Mouse (Mus musculus) neural tube, embryonic 13.5 days (tissue): ENCODE results near the gene Cd86. TPM values are rescaled to one million over a fixed set of nuclear protein-coding genes. Genes with fewer than 3 reads are reported as not detected.

Experiments used
- ATAC-seq: fragments of 200-750 bp; cut with Nextera tagmentation; 2 replicates; pipeline ENCODE4 v1.8.0; 2017; ENCODE audit warnings: low read depth, mild to moderate bottlenecking, moderate TSS enrichment, moderate library complexity
- H3K27ac ChIP-seq: fragments of 300-500 bp; sonication (generic); replicated peaks from 2 replicates; pipeline ENCODE4 v1.5.1; 2015; ENCODE audit warnings: moderate library complexity, mild to moderate bottlenecking, inconsistent platforms
- H3K27me3 ChIP-seq: fragments of 300-500 bp; sonication (generic); 2 replicates; pipeline ENCODE4 v1.6.1; 2015; ENCODE audit warnings: mild to moderate bottlenecking, inconsistent platforms
- H3K36me3 ChIP-seq: fragments of 300-500 bp; sonication (generic); 2 replicates; pipeline ENCODE4 v1.6.1; 2015; ENCODE audit warnings: mild to moderate bottlenecking, inconsistent platforms
- H3K4me1 ChIP-seq: fragments of 300-500 bp; sonication (generic); replicated peaks from 2 replicates; pipeline ENCODE4 v1.6.1; 2015; ENCODE audit warnings: inconsistent platforms
- H3K4me2 ChIP-seq: fragments of 300-500 bp; sonication (generic); 2 replicates; pipeline ENCODE4 v1.6.1; 2015; ENCODE audit warnings: inconsistent platforms, mild to moderate bottlenecking, moderate library complexity
- H3K4me3 ChIP-seq: fragments of 300-500 bp; sonication (generic); 2 replicates; pipeline ENCODE4 v1.5.1; 2015; ENCODE audit warnings: mild to moderate bottlenecking, inconsistent platforms
- H3K9ac ChIP-seq: fragments of 300-500 bp; sonication (generic); 2 replicates; pipeline ENCODE4 v1.6.1; 2015; ENCODE audit warnings: moderate library complexity, mild to moderate bottlenecking, inconsistent platforms
- H3K9me3 ChIP-seq: fragments of 300-500 bp; sonication (generic); 2 replicates; pipeline ENCODE4 v1.6.1; 2016; ENCODE audit warnings: inconsistent platforms
- WGBS: fragments of 180-500 bp; shearing (Covaris S2); methylation state at CpG from one replicate; pipeline ENCODE4 v1.1.7; 2015; 5-methylcytosine and 5-hydroxymethylcytosine counted together
- polyA plus RNA-seq: library from polyadenylated mRNA; unstranded; fragments of >200 nt; fragmentation: Nextera tagmentation; extraction: Ambion mirVana; gene quantifications from 2 replicates; pipeline ENCODE4 v1.2.1, GENCODE M21; 2015

The Cd86 gene
- polyA plus RNA-seq, 1 experiment from 2014 or later: 1.9 TPM

- Histone ChIP-seq H3K36me3 (no peaks in the 10 kb centered on the region), H3K27me3 (no peaks in the 10 kb centered on the region), H3K9me3 (no peaks in the 10 kb centered on the region), H3K27ac (no peak overlapping the region), H3K4me2 (no peak overlapping the region), H3K4me1 (no peaks in the 10 kb centered on the region), H3K9ac (no peak overlapping the region), H3K4me3 (no peak overlapping the region)
- ATAC-seq: no peak
- WGBS: 83% methylated on average over 8 of the region's 8 CpGs
These were observed 93.9 kb downstream of the Cd86 start for GRCm38 (mm10) chr16:36571942-36572341.

DNA sequence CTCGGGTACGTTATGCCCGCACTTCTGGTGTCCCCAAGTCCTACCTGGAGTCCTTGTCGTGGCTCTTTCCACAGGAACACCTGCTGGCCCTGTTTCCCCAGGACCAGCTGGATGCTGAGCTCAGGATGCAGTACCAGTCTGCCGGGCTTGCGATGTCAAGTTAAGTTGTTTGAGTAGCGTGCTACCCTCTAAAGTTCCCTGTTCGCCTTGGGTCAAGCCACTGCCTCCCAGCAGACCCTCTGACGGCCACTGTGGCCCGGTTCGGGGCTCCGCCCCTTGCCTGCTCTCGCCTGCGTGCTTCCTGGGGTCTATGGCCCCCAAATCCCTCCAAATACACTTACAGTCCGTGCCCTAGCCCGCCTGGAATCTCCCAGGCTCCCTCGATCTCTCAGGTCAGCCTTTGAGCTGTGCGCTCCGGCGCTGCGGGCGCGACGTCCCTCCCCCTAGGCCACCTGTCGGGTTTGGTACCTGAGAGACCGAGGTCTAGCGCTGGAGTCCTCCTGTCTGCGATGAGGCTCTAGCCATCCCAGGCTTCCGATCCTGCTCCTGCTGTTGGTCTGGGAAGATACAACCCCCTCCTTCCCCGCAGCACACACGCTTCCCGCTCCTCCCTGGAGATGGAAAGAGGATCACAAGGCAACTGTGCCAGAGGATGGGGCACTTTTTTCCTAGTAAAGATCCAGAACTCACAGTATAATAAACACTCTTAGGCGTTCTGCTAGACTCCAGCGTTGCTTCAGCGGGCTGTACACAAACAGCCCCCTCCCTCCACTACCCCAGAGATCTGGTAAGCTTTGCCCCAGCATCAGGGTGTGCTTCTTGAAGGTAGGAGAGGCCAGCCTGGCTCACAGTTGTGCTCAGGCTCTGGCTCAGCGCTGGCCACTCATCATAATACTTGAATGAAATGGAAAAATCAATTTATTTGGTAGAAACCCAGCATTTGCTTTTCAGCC, 104.2 kb downstream of the Cd86 start, which contains the start of gene Casr:
Gene Casr (minus strand): TSS at position 756 of the 953 bp plus-strand sequence.
- 0 out of 2 replicates have a peak, but pooled peaks have one; percentile 43 for ATAC-seq
- 3% methylated on average over 36 of the region's 36 CpGs for WGBS
- H3K9me3 ChIP-seq: no peaks in the 10 kb centered on the region

DNA sequence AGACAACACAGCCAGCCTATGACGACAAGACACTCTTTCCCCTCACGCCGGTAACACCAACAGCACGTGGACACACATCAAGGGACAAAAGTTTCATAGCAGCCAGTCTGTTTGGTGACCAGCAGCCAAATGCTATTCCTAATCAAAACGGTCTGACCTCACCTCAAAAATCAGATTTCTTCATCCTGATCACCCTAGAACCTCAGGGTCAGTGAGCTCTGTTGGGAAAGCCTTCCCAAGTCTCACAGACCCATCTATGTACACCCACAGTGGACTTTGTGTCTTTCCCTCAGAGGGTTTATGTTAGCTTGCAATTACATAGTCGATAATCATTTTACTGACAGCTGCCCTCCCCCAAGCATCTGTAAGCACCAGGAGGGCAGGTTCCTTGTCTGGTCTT, 106.3 kb downstream of the Cd86 start:
- Histone ChIP-seq H3K4me2 (no peak overlapping the region), H3K27ac (no peak overlapping the region), H3K4me3 (no peak overlapping the region), H3K9ac (no peak overlapping the region), H3K4me1 (peaks cover 11% of the 10 kb centered on the region), H3K27me3 (peaks cover 22% of the 10 kb centered on the region), H3K36me3 (no peaks in the 10 kb centered on the region), H3K9me3 (no peaks in the 10 kb centered on the region)
- no peak for ATAC-seq
- WGBS: 87% methylated on average over 6 of the region's 6 CpGs

More for the DNA sequence above, 104.2 kb downstream of the Cd86 start, which contains the start of gene Casr:
- H3K9ac ChIP-seq: peak within 1 kb of the TSS; percentile 45
- peaks cover 11% of the 10 kb centered on the region for H3K4me1 ChIP-seq
- no peaks in the 10 kb centered on the region for H3K36me3 ChIP-seq
- peaks cover 22% of the 10 kb centered on the region for H3K27me3 ChIP-seq
- H3K4me3 ChIP-seq: peak within 1 kb of the TSS; percentile 38
- H3K27ac ChIP-seq: no peak within 1 kb of the TSS
- H3K4me2 ChIP-seq: peak within 1 kb of the TSS; percentile 72

DNA sequence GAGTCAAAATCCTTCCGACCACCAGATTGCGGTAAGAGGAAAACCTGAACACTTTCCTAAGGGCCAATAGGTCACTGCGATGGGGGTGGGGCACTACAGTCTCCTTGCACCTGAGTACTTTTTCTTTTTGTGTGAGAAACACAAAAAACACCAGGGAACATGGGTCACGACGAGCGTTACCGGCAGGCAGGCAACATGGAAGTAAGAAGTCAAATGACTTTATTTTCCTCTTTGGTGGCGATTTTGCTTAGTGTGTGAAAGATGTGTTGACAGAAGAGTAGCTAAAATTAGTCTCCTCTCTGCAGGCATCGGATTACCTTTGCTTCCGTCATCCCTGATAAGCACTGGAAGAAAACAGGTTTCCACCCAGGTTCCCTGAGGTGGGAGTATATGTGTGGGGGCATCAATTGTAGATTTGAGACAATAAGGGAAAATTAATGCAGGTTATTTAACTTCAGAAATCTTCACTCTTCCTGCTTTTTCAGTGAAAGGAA, 110.2 kb downstream of the Cd86 start:
- H3K4me1 ChIP-seq: no peaks in the 10 kb centered on the region
- ATAC-seq: no peak
- H3K27me3 ChIP-seq: peaks cover 4% of the 10 kb centered on the region; the same call in 1 of the 2 replicates
- no peaks in the 10 kb centered on the region for H3K9me3 ChIP-seq
- no peak overlapping the region for H3K27ac ChIP-seq
- H3K36me3 ChIP-seq: no peaks in the 10 kb centered on the region
- H3K4me3 ChIP-seq: no peak overlapping the region
- H3K9ac ChIP-seq: no peak overlapping the region
- H3K4me2 ChIP-seq: no peak overlapping the region
- WGBS: 88% methylated on average over 10 of the region's 10 CpGs

Other genes starting within 250 kb of the Cd86 start
- gene Stfa3, start 210.7 kb downstream of the Cd86 start, polyA plus RNA-seq: 1.7 TPM in 1 of 2 replicates, not detected in the other
- not detected in 2 replicates for gene Casr, start 103.9 kb downstream of the Cd86 start, polyA plus RNA-seq
- not detected in 2 replicates for gene Ildr1, start 27.9 kb upstream of the Cd86 start, polyA plus RNA-seq
- gene Slc15a2, start 118.9 kb upstream of the Cd86 start, polyA plus RNA-seq: 13.4 and 13.6 TPM in 2 replicates
- 59.3 and 67.2 TPM in 2 replicates for gene Iqcb1, start 162.3 kb upstream of the Cd86 start, polyA plus RNA-seq
- gene Eaf2, start 208.9 kb upstream of the Cd86 start, polyA plus RNA-seq: 0.48 and 0.77 TPM in 2 replicates
- gene Golgb1, start 209.1 kb upstream of the Cd86 start, polyA plus RNA-seq: 90.6 and 91.7 TPM in 2 replicates